Mouse (Mus musculus): ENCODE measurements around the gene Lsm7.
A peak's percentile ranks its signal among the peaks of the same experiment; 100 is the strongest.

Gene Lsm7

DNA sequence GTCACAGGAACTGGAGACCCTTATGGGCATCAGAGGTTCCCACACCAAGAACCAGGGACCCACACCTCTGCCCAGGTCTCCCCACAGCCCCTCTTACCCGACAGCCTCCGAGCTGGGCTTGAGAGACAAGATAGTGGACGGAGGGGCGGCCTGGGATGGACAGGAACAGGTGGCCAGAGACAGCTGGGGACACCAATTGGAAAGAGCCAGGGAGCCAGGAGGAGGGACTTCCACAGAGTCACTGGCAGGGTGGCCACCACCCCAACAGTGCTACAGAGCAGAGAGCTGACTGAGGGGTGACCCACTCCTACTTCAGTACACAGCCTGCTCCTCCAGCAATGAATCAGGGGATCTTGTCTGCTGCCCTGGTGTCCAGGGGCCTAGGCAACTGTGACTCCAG, 41.6 kb downstream of the Lsm7 start, which contains the start of gene Jsrp1:
Gene Jsrp1, minus strand, starts transcription at position 133 of the 400 bp plus-strand sequence.
- DNase-seq (ENCODE audit: low spot score in 2 of 2), result no peak

- no peak for DNase-seq (ENCODE audit: low spot score in 2 of 2)
These were observed 42.5 kb downstream of the Lsm7 start for GRCm38 (mm10) chr10:80812391-80813041.

GRCm38 (mm10) chr10:80810084-80810483, 44.9 kb downstream of the Lsm7 start:
- DNase-seq (ENCODE audit: low spot score in 2 of 2), result no peak

GRCm38 (mm10) chr10:80808985-80809632, 45.9 kb downstream of the Lsm7 start:
- no peak for DNase-seq (ENCODE audit: low spot score in 2 of 2)

DNA sequence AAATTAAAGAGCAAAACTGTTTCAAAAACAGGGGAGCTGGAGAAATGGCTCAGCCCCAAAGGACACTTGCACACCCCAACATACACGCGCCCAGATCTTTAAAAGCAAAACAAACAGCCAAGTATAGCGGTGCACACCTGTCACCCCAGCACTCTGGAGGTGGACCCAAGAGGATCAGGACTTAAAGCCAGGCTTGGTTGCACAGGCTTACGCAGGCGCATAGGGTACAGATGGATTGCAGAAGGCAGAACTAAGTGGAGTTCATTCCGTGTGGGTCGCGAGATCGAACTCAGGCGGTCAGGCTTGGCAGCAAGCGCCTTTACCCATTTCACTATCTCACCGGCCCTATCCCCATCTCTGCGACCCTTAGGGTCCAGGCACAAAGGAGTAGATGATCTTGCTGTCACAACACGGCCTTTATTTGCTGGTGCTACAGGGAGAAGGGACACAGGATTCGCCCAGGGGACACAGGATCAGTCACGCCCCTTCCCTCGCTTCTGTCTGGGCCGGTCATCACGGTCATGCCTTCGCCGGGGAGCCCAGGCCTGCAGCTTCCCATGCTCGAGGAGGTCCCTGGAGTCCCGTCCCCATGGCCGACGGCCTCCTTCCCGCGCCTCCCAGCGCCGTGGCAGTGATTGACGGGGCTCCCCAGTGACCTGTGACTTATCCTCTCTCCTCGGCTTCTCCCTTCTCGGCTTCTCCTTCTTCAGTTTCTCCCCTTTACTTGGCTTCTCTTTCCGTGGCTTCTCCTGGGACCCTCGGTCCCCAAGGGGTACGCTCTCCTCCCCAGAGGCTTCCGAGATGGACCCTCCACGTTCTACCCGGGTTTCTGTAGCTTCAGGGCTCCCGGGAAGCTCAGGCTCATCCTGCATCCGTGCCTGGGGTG, 46.7 kb downstream of the Lsm7 start:
- no peak for DNase-seq (ENCODE audit: low spot score in 2 of 2)

DNA sequence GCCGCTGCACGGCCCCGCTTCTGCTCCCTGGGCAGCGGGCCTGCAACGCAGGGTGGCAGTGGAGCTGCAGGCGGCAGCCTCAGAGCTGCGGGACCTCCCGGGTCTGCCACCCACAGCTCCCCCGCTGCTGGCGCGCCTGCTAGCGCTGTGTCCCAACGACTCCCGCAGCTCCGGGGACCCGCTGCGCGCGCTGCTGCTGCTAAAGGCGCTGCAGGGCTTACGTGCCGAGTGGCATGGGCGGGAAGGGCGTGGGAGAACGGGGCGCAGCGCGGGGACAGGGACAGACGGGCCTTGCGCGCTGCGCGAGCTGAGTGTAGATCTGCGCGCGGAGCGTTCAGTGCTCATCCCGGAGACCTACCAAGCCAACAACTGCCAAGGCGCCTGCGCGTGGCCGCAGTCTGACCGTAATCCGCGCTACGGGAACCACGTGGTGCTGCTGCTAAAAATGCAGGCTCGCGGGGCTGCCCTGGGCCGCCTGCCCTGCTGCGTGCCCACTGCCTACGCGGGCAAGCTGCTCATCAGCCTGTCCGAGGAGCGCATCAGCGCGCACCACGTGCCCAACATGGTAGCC, 47.9 kb downstream of the Lsm7 start:
- DNase-seq (ENCODE audit: low spot score in 2 of 2), result peak; percentile 37 to 43

- no peak for DNase-seq (ENCODE audit: low spot score in 2 of 2)
These were observed 48.5 kb downstream of the Lsm7 start for GRCm38 (mm10) chr10:80806341-80807056.

DNA sequence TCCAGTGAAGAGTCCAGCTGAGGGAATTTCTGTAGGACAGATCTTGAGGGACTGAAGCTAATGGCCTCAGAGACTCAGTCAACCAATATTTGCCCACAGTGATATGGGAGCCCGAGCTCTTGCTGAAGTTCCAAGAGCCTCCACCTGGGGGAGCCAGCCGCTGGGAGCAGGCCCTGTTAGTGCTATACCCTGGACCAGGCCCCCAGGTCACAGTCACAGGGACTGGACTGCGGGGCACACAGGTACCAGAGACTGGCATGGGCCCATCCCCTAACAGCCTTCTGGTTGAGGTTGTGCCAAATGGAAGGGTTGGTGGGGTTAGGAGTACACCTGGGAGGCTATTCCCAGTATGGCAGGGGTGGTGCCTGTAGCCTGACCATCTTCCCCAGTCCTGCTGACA, 49.1 kb downstream of the Lsm7 start:
- peak; percentile 57 to 70 for DNase-seq (ENCODE audit: low spot score in 2 of 2)

DNA sequence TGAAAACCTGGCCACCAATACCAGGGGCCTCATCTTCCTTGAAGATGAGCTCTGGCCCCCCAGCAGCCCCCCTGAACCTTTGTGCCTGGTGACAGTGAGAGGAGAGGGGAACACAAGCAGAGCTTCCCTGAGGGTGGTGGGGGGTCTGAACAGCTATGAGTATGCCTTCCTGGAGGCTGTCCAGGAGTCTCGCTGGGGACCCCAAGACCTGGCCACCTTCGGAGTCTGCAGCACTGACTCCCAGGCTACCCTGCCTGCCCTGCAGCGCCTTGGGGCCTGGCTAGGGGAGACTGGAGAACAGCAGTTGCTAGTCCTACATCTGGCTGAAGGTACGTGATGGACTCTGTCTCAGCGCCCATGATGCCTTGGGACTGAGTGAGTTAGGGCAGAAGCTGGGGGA, 49.7 kb downstream of the Lsm7 start:
- no peak for DNase-seq (ENCODE audit: low spot score in 2 of 2)

DNA sequence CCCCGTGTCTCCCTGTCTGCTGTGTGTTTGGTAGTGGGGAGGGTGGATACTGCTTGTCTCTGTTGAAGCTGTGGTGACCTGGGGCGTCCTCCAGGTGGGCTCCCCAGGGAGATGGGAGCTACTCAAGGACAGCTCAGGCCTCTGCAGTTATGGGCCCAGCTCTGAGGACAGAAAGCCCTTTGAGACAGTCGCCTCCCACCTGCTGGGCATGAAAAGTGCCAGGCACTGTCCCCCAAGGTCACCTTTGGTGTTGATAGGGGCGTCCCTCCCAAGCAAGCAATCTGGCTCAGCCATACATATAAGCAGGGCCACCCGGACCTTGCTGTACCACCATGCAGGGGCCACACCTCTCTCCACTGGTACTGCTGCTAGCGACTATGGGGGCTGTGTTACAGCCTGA, 50.1 kb downstream of the Lsm7 start, which contains the start of gene Amh:
Gene Amh, plus strand, starts transcription at position 328 of the 400 bp plus-strand sequence.
- no peak for DNase-seq (ENCODE audit: low spot score in 2 of 2)

DNA sequence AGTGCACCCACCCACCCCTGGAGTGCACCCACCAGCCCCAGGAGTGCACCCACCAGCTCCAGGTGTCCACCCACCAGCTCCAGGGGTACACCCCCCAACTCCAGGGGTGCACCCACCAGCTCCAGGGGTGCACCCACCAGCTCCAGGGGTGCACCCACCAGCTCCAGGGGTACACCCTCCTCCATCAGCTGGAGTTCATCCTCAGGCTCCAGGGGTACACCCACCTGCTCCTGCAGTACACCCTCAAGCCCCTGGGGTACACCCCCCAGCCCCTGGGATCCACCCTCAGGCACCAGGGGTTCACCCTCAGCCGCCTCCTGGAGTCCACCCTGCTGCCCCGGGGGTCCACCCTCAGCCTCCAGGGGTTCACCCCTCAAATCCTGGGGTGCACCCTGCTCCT, 50.7 kb downstream of the Lsm7 start:
- DNase-seq (ENCODE audit: low spot score in 2 of 2), result no peak

- DNase-seq (ENCODE audit: low spot score in 2 of 2), result no peak
These were observed 52.0 kb downstream of the Lsm7 start for GRCm38 (mm10) chr10:80802996-80803395.

Measured in natural killer cell, adult 2 months (primary cell).